Mouse (Mus musculus) testis, adult 2 months (tissue): Measurements from ENCODE around the gene Becn1.

Experiments
- CTCF ChIP-seq: fragments of 200-500 bp; IDR thresholded peaks from 2 replicates; pipeline ENCODE4 v1.5.1; 2012; ENCODE audit warnings: low read depth, mild to moderate bottlenecking, inconsistent platforms, low read length, moderate library complexity; ENCODE audit not compliant: control insufficient read depth, insufficient read depth, insufficient replicate concordance
- POLR2A ChIP-seq: fragments of 200-500 bp; IDR thresholded peaks from 2 replicates; pipeline ENCODE4 v1.6.1; 2012; ENCODE audit warnings: low read depth, mild to moderate bottlenecking, inconsistent platforms, low read length, moderate library complexity; ENCODE audit not compliant: control insufficient read depth

DNA sequence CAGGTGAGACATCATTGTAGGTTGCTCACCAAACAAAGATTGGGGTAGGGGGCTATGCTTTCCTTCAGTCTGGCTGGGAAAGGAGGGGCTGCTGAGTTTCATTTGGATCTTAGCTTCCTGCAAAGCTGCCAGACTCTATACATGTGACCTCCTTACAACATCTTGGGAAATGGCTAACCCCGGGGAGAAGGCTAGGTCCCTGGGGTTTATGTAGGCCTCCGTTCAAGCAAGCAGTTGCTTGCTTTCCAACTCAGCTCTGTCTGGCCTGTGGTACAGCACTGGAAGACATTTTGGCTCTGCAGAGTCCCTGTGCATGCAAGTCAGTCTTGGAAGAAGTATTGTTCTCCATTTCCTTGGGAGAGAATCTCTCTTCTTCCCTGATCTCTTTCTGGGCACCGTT lies 30.5 kb upstream of the Becn1 start:
- TF ChIP-seq POLR2A: no peak
- TF ChIP-seq CTCF: no peak
